Mouse (Mus musculus) intestine, embryonic 14.5 days (tissue): ENCODE data around the gene C2cd6. TPM values are rescaled to one million over a fixed set of nuclear protein-coding genes. Genes with fewer than 3 reads are reported as not detected.

Source experiments
- ATAC-seq: fragments of 200-750 bp; cut with Nextera tagmentation; replicated peaks from 2 replicates; pipeline ENCODE4 v1.8.0; 2017; ENCODE audit warnings: low read depth, moderate number of reproducible peaks, moderate TSS enrichment, moderate library complexity; ENCODE audit not compliant: low FRiP score, low TSS enrichment
- DNase-seq: peaks from one replicate; pipeline ENCODE4 v3.0.0-alpha.2; 2018; ENCODE audit warnings: low spot score
- H3K27ac ChIP-seq: fragments of 300-500 bp; sonication (generic); 2 replicates; pipeline ENCODE4 v1.5.1; 2014; ENCODE audit warnings: low read depth, mild to moderate bottlenecking, control low read depth
- H3K27me3 ChIP-seq: fragments of 300-500 bp; sonication (generic); replicated peaks from 2 replicates; pipeline ENCODE4 v1.6.1; 2014; ENCODE audit warnings: low read length, control low read depth; ENCODE audit not compliant: control insufficient read depth, insufficient read depth
- H3K36me3 ChIP-seq: fragments of 300-500 bp; sonication (generic); 2 replicates; pipeline ENCODE4 v1.6.1; 2014; ENCODE audit warnings: low read length, control low read depth; ENCODE audit not compliant: control insufficient read depth, insufficient read depth
- H3K4me1 ChIP-seq: fragments of 300-500 bp; sonication (generic); replicated peaks from 2 replicates; pipeline ENCODE4 v1.6.1; 2014; ENCODE audit warnings: low read length, control low read depth, mixed read lengths; ENCODE audit not compliant: control insufficient read depth, insufficient read depth
- H3K4me2 ChIP-seq: fragments of 300-500 bp; sonication (generic); 2 replicates; pipeline ENCODE4 v1.6.1; 2014; ENCODE audit warnings: low read length
- H3K4me3 ChIP-seq: fragments of 300-500 bp; sonication (generic); 2 replicates; pipeline ENCODE4 v1.5.1; 2014; ENCODE audit warnings: low read depth, low read length, control low read depth, mixed read lengths
- H3K9ac ChIP-seq: fragments of 300-500 bp; sonication (generic); 2 replicates; pipeline ENCODE4 v1.6.1; 2014; ENCODE audit warnings: mild to moderate bottlenecking, low read length
- H3K9me3 ChIP-seq: fragments of 300-500 bp; sonication (generic); 2 replicates; pipeline ENCODE4 v1.6.1; 2016; ENCODE audit warnings: low read length, control low read depth; ENCODE audit not compliant: control insufficient read depth
- WGBS: fragments of 180-500 bp; shearing (Covaris S2); extraction: QIAGEN DNeasy Blood & Tissue Kit; methylation state at CpG from one replicate; pipeline ENCODE4 v1.1.7; 2014; 5-methylcytosine and 5-hydroxymethylcytosine counted together
- polyA plus RNA-seq: library from polyadenylated mRNA; unstranded; fragments of >200 nt; fragmentation: Nextera tagmentation; extraction: Ambion mirVana; gene quantifications from 2 replicates; pipeline ENCODE4 v1.2.1, GENCODE M21; 2014

C2cd6 gene
- not detected in 2 replicates for polyA plus RNA-seq

DNA sequence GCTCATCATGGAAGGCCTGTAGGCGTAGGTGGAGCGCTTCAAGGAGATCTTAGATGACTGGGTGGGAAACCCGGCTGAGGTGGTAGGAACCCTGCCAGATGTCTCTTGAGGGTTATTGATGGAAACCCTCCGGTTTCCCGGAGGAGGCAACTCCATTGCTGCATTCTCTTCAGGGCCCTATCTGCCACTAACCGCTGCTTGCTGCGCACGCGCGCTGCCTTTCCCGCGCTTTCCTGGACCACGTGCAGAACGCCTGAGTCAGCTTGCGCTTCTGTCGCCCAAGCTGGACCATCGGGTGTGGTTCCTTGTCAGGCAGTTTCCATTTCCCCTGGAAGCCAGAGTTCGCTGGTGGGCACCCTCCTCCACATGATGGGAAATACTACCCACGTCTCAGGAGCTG, at the start of gene C2cd6:
TSS of gene C2cd6 (minus strand) at position 196 of the 400 bp plus-strand sequence.
- DNase-seq (no peak), ATAC-seq (no peak)
- Histone ChIP-seq H3K4me1 (no peaks in the 10 kb centered on the region), H3K4me2 (no peak within 1 kb of the TSS), H3K4me3 (no peak within 1 kb of the TSS), H3K27ac (no peak within 1 kb of the TSS), H3K9me3 (no peaks in the 10 kb centered on the region), H3K36me3 (no peaks in the 10 kb centered on the region), H3K27me3 (no peaks in the 10 kb centered on the region), H3K9ac (no peak within 1 kb of the TSS)
- 91% methylated on average over 19 of the region's 19 CpGs for WGBS

GRCm38 (mm10) chr1:59142809-59143208, 48.1 kb upstream of the C2cd6 start:
- no peak overlapping the region for H3K4me2 ChIP-seq
- no peaks in the 10 kb centered on the region for H3K27me3 ChIP-seq
- H3K27ac ChIP-seq, result no peak overlapping the region
- ATAC-seq, result no peak
- no peak overlapping the region for H3K9ac ChIP-seq
- H3K36me3 ChIP-seq, result no peaks in the 10 kb centered on the region
- H3K9me3 ChIP-seq, result no peaks in the 10 kb centered on the region
- no peaks in the 10 kb centered on the region for H3K4me1 ChIP-seq
- peak; percentile 77 for DNase-seq
- no peak overlapping the region for H3K4me3 ChIP-seq

- no peaks in the 10 kb centered on the region for H3K4me1 ChIP-seq
- ATAC-seq (no peak), DNase-seq (no peak)
- WGBS, result 69% methylated on average over 5 of the region's 5 CpGs
- H3K36me3 ChIP-seq, result no peaks in the 10 kb centered on the region
- no peaks in the 10 kb centered on the region for H3K9me3 ChIP-seq
- no peak overlapping the region for H3K9ac ChIP-seq
- H3K27ac ChIP-seq, result no peak overlapping the region
- H3K4me2 ChIP-seq, result no peak overlapping the region
- no peaks in the 10 kb centered on the region for H3K27me3 ChIP-seq
- no peak overlapping the region for H3K4me3 ChIP-seq
Observed at GRCm38 (mm10) chr1:59134419-59134818, 39.7 kb upstream of the C2cd6 start.

GRCm38 (mm10) chr1:59128879-59129278, 34.2 kb upstream of the C2cd6 start:
- H3K4me1 ChIP-seq, result no peaks in the 10 kb centered on the region
- ATAC-seq, result no peak

DNA sequence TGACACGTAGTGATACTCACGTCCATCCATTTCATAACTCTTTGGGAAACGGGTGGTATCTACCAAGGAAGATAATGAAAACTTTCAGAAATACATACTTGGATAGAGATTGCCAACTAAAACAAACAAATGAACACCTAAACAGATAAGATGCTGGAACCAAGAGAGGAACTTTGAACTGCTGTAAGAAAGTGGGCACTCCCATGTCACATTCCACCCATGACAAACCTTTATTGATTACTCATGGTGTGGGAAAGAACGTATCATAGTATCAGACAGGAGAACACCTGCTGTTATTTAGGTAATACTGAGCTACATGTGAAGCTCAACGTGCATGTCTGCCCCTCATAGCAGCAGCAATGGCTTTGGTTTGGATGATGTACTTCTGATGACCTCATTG, 30.9 kb upstream of the C2cd6 start:
- no peak for DNase-seq
- no peak overlapping the region for H3K4me3 ChIP-seq
- no peak for ATAC-seq
- no peak overlapping the region for H3K27ac ChIP-seq
- no peaks in the 10 kb centered on the region for H3K27me3 ChIP-seq
- H3K4me2 ChIP-seq, result no peak overlapping the region
- H3K4me1 ChIP-seq, result peaks cover 1% of the 10 kb centered on the region; the same call in 1 of the 2 replicates
- H3K9ac ChIP-seq, result no peak overlapping the region
- no peaks in the 10 kb centered on the region for H3K36me3 ChIP-seq
- 70% methylated on average over 5 of the region's 5 CpGs for WGBS
- no peaks in the 10 kb centered on the region for H3K9me3 ChIP-seq

More at GRCm38 (mm10) chr1:59128879-59129278, 34.2 kb upstream of the C2cd6 start:
- Histone ChIP-seq H3K4me2 (no peak overlapping the region), H3K27ac (no peak overlapping the region), H3K9ac (no peak overlapping the region), H3K27me3 (no peaks in the 10 kb centered on the region), H3K9me3 (no peaks in the 10 kb centered on the region), H3K4me3 (no peak overlapping the region), H3K36me3 (no peaks in the 10 kb centered on the region)
- WGBS, result 70% methylated on average over 7 of the region's 7 CpGs
- no peak for DNase-seq

DNA sequence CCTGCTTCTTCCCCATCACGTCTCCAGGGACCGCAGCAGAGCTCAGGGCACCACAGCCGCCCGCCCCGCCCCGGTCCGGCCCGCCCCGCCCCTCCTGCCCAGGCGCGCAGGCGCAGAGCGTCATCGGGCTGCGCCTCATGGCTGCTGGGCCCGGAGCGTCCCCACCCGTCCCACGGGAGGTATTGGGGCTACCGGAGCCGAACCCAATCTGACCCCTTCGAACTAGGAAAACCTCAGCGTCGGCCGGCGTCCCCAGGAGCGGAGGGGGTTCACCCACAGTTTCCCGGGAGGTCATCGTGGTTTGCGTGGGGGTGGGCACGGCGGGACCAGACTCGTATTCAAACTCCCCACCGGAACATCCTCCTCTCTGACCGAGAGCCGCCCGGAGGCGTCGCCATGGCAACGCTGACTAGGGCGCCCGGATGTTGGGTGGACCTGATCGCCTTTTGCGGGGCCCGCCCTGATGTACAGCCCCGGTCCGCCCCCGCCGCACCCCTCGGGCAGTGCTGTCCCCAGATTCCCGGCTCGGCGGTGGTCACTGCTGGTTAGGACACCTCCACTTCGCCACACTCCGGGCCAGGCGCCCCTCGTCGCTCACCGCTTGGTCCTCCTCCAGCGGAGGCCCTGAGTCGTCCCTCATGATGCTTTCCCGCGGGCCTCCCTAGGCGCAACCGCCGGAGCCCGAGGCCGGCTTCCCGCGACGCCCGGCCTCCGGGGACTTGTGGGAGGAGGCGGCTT, 25.2 kb upstream of the C2cd6 start, which contains the start of gene Tmem237:
TSS of gene Tmem237 (minus strand) at position 689 of the 738 bp plus-strand sequence.
- ATAC-seq (peak; percentile 99), DNase-seq (peak; percentile 97)
- Histone ChIP-seq H3K9me3 (no peaks in the 10 kb centered on the region), H3K27ac (peak within 1 kb of the TSS; percentile 82), H3K27me3 (no peaks in the 10 kb centered on the region), H3K4me1 (peaks cover 6% of the 10 kb centered on the region; the same call in 1 of the 2 replicates), H3K4me2 (peak within 1 kb of the TSS; percentile 80), H3K9ac (peak within 1 kb of the TSS; percentile 78), H3K4me3 (peak within 1 kb of the TSS; percentile 76), H3K36me3 (peaks cover 7% of the 10 kb centered on the region; the same call in 1 of the 2 replicates)
- under 1% methylated on average over 74 of the region's 74 CpGs for whole genome bisulfite sequencing

DNA sequence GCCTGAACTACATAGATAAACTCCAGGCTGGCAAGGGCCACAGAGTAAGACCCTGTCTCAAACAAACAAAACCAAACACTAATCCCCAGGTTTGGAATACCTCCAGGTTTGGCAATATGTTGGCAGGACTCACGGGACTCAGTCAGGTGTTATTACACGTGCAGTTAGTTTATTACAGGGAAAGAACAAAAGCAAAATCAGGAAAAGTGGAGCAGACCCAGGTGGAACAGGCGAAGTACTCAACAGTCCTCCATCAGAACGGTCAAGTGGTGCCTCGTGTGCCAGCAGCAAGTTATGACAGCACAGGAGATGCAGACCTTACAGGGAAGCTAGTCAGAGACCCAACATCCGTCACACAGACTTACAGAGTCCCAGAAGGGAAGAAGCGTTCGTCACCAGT, 15.8 kb upstream of the C2cd6 start:
- Histone ChIP-seq H3K36me3 (peaks cover 56% of the 10 kb centered on the region), H3K4me2 (no peak overlapping the region), H3K27ac (no peak overlapping the region), H3K4me1 (no peaks in the 10 kb centered on the region), H3K9ac (no peak overlapping the region), H3K9me3 (no peaks in the 10 kb centered on the region), H3K4me3 (no peak overlapping the region), H3K27me3 (no peaks in the 10 kb centered on the region)
- DNase-seq (no peak), ATAC-seq (no peak)
- 77% methylated on average over 8 of the region's 8 CpGs for WGBS

DNA sequence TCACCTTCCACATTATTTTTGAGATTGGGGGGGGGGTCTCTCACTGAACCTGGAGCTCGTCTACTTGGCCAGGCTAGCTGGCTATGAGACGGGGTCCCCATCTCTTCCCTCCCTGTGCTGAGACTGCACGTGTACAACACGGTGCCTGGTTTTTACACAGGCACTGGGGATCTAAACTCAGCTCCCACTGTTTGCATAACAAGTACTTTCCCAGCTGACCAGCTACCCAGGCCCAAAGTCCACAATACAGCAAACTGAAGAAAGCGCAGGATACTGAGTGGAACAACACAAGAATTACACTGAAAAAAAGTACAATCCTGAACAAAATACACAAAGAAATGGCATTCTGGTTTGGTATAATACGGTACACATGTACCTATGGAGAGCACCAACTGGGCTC, 7.4 kb upstream of the C2cd6 start:
- Histone ChIP-seq H3K27ac (no peak overlapping the region), H3K9ac (no peak overlapping the region), H3K4me2 (no peak overlapping the region), H3K9me3 (no peaks in the 10 kb centered on the region), H3K4me3 (no peak overlapping the region), H3K4me1 (no peaks in the 10 kb centered on the region), H3K27me3 (no peaks in the 10 kb centered on the region), H3K36me3 (peaks cover 28% of the 10 kb centered on the region)
- WGBS, result 93% methylated on average over 6 of the region's 6 CpGs
- DNase-seq (no peak), ATAC-seq (no peak)

GRCm38 (mm10) chr1:59101020-59101419, 6.3 kb upstream of the C2cd6 start:
- no peak for DNase-seq
- Histone ChIP-seq H3K4me3 (no peak overlapping the region), H3K9me3 (no peaks in the 10 kb centered on the region), H3K27me3 (no peaks in the 10 kb centered on the region), H3K36me3 (peaks cover 19% of the 10 kb centered on the region; the same call in 1 of the 2 replicates), H3K4me2 (no peak overlapping the region), H3K4me1 (no peaks in the 10 kb centered on the region), H3K27ac (no peak overlapping the region), H3K9ac (no peak overlapping the region)
- 91% methylated on average over 5 of the region's 5 CpGs for WGBS
- no peak for ATAC-seq
